Mouse (Mus musculus): ENCODE measurements around the gene Sec62. TPM values are rescaled to one million over a fixed set of nuclear protein-coding genes. Genes with fewer than 3 reads are reported as not detected.

The Sec62 gene
- total RNA-seq (2014; rRNA removed) (66.7 and 72.1 TPM in 2 replicates), polyA plus RNA-seq (2015; fragmentation: Nextera tagmentation; extraction: Ambion mirVana) (88.5 and 92.8 TPM in 2 replicates)

- no peaks in the 10 kb centered on the region for H3K9me3 ChIP-seq (ENCODE audit: low read length)
- H3K27ac ChIP-seq (ENCODE audit: low read depth, low read length) = peak within 1 kb of the TSS; percentile 95
- under 1% methylated on average over 61 of the region's 62 CpGs for WGBS
- peak within 1 kb of the TSS; percentile 99 for H3K9ac ChIP-seq
- peak within 1 kb of the TSS; percentile 99 for H3K4me3 ChIP-seq (ENCODE audit: low read depth, low read length)
- ATAC-seq = peak; percentile 99
- peaks cover 7% of the 10 kb centered on the region; the same call in 1 of the 2 replicates for H3K4me1 ChIP-seq (ENCODE audit: insufficient read depth)
- peak within 1 kb of the TSS; percentile 71 for H3K4me2 ChIP-seq (ENCODE audit: low read depth)
- no peaks in the 10 kb centered on the region for H3K36me3 ChIP-seq (ENCODE audit: insufficient read depth)
- no peak; the same call in 1 of the 2 replicates for TF ChIP-seq CTCF (IDR thresholded peaks at IDR 0.05; ENCODE audit: low read depth)
- DNase-seq = peak; percentile 95
- H3K27me3 ChIP-seq (ENCODE audit: insufficient read depth, low read length) = no peaks in the 10 kb centered on the region
Observed at GRCm38 (mm10) chr3:30792737-30793402, at the start of gene Sec62. Gene Sec62 (plus strand): TSS chr3:30792875.

GRCm38 (mm10) chr3:30742891-30743290 is 49.8 kb upstream of the Sec62 start:
- no peak overlapping the region for H3K4me2 ChIP-seq (ENCODE audit: low read depth)
- no peak overlapping the region for H3K9ac ChIP-seq
- no peaks in the 10 kb centered on the region for H3K9me3 ChIP-seq (ENCODE audit: low read length)
- no peak overlapping the region for H3K27ac ChIP-seq (ENCODE audit: low read depth, low read length)
- no peaks in the 10 kb centered on the region for H3K27me3 ChIP-seq (ENCODE audit: insufficient read depth, low read length)
- TF ChIP-seq CTCF (IDR thresholded peaks at IDR 0.05; ENCODE audit: low read depth) = no peak
- no peak for ATAC-seq
- H3K4me3 ChIP-seq (ENCODE audit: low read depth, low read length) = no peak overlapping the region
- DNase-seq = no peak
- H3K36me3 ChIP-seq (ENCODE audit: insufficient read depth) = no peaks in the 10 kb centered on the region
- no peaks in the 10 kb centered on the region for H3K4me1 ChIP-seq (ENCODE audit: insufficient read depth)
- WGBS = 91% methylated on average over 7 of the region's 7 CpGs

GRCm38 (mm10) chr3:30746006-30746405 is 46.7 kb upstream of the Sec62 start, which contains the start of gene Samd7:
Gene Samd7 (plus strand): TSS chr3:30746293.
- no peaks in the 10 kb centered on the region for H3K27me3 ChIP-seq (ENCODE audit: insufficient read depth, low read length)
- ATAC-seq (no peak), DNase-seq (no peak)
- WGBS = 77% methylated on average over 7 of the region's 7 CpGs
- no peaks in the 10 kb centered on the region for H3K9me3 ChIP-seq (ENCODE audit: low read length)
- no peaks in the 10 kb centered on the region for H3K4me1 ChIP-seq (ENCODE audit: insufficient read depth)
- no peak within 1 kb of the TSS for H3K4me3 ChIP-seq (ENCODE audit: low read depth, low read length)
- no peak for TF ChIP-seq CTCF (IDR thresholded peaks at IDR 0.05; ENCODE audit: low read depth)
- H3K9ac ChIP-seq = no peak within 1 kb of the TSS
- H3K4me2 ChIP-seq (ENCODE audit: low read depth) = no peak within 1 kb of the TSS
- no peak within 1 kb of the TSS for H3K27ac ChIP-seq (ENCODE audit: low read depth, low read length)
- H3K36me3 ChIP-seq (ENCODE audit: insufficient read depth) = no peaks in the 10 kb centered on the region

- H3K9me3 ChIP-seq (ENCODE audit: low read length) = no peaks in the 10 kb centered on the region
- ATAC-seq (no peak), DNase-seq (no peak)
- no peaks in the 10 kb centered on the region for H3K36me3 ChIP-seq (ENCODE audit: insufficient read depth)
- H3K4me1 ChIP-seq (ENCODE audit: insufficient read depth) = no peaks in the 10 kb centered on the region
- H3K9ac ChIP-seq = no peak overlapping the region
- TF ChIP-seq CTCF (IDR thresholded peaks at IDR 0.05; ENCODE audit: low read depth) = no peak
- H3K27me3 ChIP-seq (ENCODE audit: insufficient read depth, low read length) = no peaks in the 10 kb centered on the region
- H3K4me3 ChIP-seq (ENCODE audit: low read depth, low read length) = no peak overlapping the region
- no peak overlapping the region for H3K27ac ChIP-seq (ENCODE audit: low read depth, low read length)
- H3K4me2 ChIP-seq (ENCODE audit: low read depth) = no peak overlapping the region
- WGBS = 88% methylated on average over 9 of the region's 9 CpGs
Observed at GRCm38 (mm10) chr3:30748316-30748715, 44.4 kb upstream of the Sec62 start.

- no peak overlapping the region for H3K4me2 ChIP-seq (ENCODE audit: low read depth)
- H3K36me3 ChIP-seq (ENCODE audit: insufficient read depth) = no peaks in the 10 kb centered on the region
- DNase-seq = no peak
- H3K27ac ChIP-seq (ENCODE audit: low read depth, low read length) = no peak overlapping the region
- H3K4me1 ChIP-seq (ENCODE audit: insufficient read depth) = no peaks in the 10 kb centered on the region
- WGBS = 94% methylated on average over 4 of the region's 4 CpGs
- H3K9me3 ChIP-seq (ENCODE audit: low read length) = no peaks in the 10 kb centered on the region
- H3K9ac ChIP-seq = no peak overlapping the region
- no peaks in the 10 kb centered on the region for H3K27me3 ChIP-seq (ENCODE audit: insufficient read depth, low read length)
- no peak for ATAC-seq
- no peak overlapping the region for H3K4me3 ChIP-seq (ENCODE audit: low read depth, low read length)
- TF ChIP-seq CTCF (IDR thresholded peaks at IDR 0.05; ENCODE audit: low read depth) = no peak
Observed at GRCm38 (mm10) chr3:30754696-30755095, 38.0 kb upstream of the Sec62 start.

GRCm38 (mm10) chr3:30764877-30765276 is 27.8 kb upstream of the Sec62 start:
- Histone ChIP-seq H3K27me3 (ENCODE audit: insufficient read depth, low read length) (no peaks in the 10 kb centered on the region), H3K36me3 (ENCODE audit: insufficient read depth) (no peaks in the 10 kb centered on the region), H3K27ac (ENCODE audit: low read depth, low read length) (no peak overlapping the region), H3K4me3 (ENCODE audit: low read depth, low read length) (no peak overlapping the region), H3K4me1 (ENCODE audit: insufficient read depth) (no peaks in the 10 kb centered on the region), H3K9me3 (ENCODE audit: low read length) (no peaks in the 10 kb centered on the region), H3K4me2 (ENCODE audit: low read depth) (no peak overlapping the region), H3K9ac (no peak overlapping the region)
- ATAC-seq (peak; percentile 55; the same call in 1 of the 2 replicates), DNase-seq (no peak)
- 80% methylated on average over 4 of the region's 4 CpGs for WGBS
- TF ChIP-seq CTCF (IDR thresholded peaks at IDR 0.05; ENCODE audit: low read depth) = no peak

- no peaks in the 10 kb centered on the region for H3K4me1 ChIP-seq (ENCODE audit: insufficient read depth)
- DNase-seq (no peak), ATAC-seq (no peak)
- no peak overlapping the region for H3K9ac ChIP-seq
- no peaks in the 10 kb centered on the region for H3K27me3 ChIP-seq (ENCODE audit: insufficient read depth, low read length)
- H3K9me3 ChIP-seq (ENCODE audit: low read length) = no peaks in the 10 kb centered on the region
- no peaks in the 10 kb centered on the region for H3K36me3 ChIP-seq (ENCODE audit: insufficient read depth)
- H3K4me2 ChIP-seq (ENCODE audit: low read depth) = no peak overlapping the region
- WGBS = 84% methylated on average over 10 of the region's 10 CpGs
- TF ChIP-seq CTCF (IDR thresholded peaks at IDR 0.05; ENCODE audit: low read depth) = no peak
- no peak overlapping the region for H3K4me3 ChIP-seq (ENCODE audit: low read depth, low read length)
- H3K27ac ChIP-seq (ENCODE audit: low read depth, low read length) = no peak overlapping the region
Observed at GRCm38 (mm10) chr3:30765311-30766027, 27.2 kb upstream of the Sec62 start.
